Mouse (Mus musculus) mouse embryonic stem cell (cell line): ENCODE results near the gene Ablim1.

Experiments
- in situ Hi-C, 2 experiments: fragments of 300-500 bp; cut with MboI; formaldehyde crosslinking; loops; 1 replicate in 1 of 2; 3 replicates in 1 of 2; pipeline ENCODE4 v1.14.3; 2019 to 2020; ENCODE audit warnings: low sequenced_read_pairs in 2 of 2, low pct_unique_long_range_greater_than_20kb in 1 of 2, mixed read lengths in 1 of 2; ENCODE audit not compliant: unreplicated experiment in 1 of 2

Gene Ablim1

DNA sequence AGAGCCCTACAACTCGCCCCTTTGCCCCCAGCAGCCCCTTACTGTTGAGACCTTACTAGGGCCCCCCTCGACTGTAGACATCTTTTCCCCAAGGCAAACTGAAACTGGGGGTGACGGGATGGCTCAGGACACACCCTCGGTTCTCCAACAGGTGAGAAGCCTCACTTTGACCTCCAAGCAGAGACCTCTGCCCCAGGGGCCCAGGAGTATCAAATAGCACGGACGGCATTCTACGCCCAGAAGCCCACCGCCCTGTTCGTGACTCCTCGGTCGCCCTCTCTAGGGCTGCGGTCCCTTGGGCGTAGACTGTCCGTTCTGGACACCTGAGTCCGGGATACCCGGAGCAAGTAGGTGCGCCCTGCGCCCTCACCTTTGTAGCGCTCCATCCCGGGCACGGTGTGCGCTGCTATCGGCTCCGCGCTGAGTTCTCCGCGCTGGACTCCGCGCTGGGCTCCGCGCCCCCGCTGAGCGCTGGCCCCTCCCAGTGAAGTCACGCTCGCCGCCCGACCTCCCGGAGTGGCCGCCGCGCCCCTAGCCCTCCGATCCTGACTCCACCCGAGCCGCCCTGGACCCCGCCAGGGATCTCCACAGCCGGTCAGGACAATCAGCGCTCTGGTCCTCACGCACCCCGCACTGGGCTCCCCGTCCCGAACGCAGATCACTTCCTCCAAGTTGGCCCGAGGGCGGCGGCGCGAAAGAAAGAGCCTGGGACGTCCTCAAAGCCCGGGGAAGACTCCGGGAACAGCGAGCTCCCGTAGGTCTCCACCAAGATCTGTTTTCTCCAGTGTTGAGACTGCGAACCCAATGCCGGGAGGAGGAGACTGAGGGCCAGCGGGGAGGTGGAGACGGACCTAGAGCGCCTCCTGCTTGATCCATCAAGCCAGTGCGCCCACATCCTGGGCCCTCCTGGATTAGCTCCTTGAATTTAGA, 306.7 kb downstream of the Ablim1 start, which contains the start of gene Afap1l2:
Afap1l2 (minus strand) TSS at position 448 of the 930 bp plus-strand sequence.
- in situ Hi-C loops = no loop called here

DNA sequence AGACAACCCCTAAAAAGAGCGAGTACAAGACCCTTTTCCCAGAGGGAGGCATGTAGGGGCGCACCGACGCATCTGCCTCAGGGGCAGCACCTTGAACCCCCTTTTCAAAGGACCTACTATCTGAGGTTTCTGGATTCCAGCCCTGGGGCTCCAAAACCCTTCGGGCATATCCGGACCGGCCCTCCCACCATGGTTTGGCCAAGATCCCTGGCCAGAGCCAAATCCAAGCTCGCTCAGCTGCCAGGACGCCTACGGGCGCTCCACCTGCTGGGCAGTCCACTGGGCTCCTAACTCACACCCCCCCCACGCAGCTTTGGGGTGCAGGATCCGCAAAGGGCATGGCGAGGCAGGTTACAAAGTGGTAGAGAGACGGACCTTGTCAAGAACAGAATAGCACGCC, 307.4 kb downstream of the Ablim1 start:
- in situ Hi-C loops = no loop called here

DNA sequence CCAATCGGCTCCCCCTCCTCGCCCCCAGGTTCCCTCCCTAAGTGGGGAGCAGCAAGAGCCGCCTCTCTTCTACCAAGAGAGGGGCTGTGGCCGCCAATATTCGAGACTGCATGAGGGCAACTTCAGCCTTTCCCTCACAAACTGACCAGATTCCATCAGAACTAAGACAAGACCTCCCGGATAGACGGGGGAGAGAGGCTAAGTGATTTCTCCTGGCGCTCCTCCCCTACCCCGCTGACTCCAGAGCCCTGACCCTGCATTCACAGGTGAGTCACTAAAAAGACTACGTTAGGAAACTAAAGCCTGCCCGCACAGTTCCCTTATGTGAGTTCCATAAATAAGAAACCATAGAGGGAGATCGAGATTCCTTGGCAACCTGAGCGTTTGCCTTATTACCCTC, 307.9 kb downstream of the Ablim1 start:
- in situ Hi-C loops = no loop called here

GRCm38 (mm10) chr19:57005062-57005461, 309.7 kb downstream of the Ablim1 start:
- in situ Hi-C loops = no loop called here

DNA sequence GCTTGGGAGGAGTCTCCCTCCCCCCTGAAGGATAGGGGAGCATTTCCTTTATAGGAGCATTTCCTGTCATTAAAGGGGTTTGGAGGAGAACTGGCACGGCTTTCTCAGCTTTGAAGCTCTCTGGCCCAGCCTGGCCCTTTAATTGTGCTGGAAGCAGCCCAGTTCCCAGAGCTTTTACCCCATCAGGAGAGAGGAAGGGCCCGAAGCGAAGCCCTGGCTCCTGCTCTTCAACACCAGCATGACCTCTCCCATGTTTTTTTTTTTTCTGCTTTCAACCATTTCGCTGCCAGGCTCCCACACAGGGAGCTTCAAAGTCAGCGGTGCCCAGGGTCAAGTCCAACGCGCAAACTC, 311.3 kb downstream of the Ablim1 start:
- in situ Hi-C loops = no loop called here

DNA sequence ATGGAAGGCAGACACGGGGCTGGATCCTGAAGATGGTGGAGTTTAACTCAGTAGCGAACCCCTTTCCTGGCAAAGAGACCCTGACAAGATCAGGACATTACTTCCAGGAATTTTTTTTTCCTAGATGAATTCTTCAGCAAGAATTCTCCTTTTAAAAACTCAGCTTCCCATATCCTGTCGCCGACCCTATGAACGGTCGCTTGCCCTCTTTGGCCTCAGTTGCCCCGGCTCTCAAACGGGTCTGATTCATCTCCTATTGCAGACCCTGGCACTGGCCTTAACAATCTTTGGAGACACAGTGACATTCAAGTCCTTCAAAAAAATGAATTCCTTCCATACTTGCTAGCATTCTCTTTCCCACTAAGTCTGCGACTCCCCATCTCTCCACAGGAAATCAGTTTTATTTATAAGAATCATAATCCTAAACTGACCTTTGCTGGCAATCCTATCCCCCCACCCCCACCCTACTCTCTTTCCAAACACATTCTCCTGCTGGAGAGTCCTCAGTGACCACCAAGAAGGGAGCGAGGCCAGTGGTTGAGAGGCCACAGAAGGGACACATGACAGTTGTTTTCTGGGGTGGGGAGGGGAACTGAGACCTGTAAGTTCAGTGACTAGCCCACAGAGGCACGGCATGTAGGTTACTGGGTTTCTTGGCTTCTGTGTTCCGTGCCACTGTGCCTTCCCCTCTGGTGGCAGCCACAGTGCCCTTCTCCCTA, 311.8 kb downstream of the Ablim1 start:
- in situ Hi-C loops = no loop called here

DNA sequence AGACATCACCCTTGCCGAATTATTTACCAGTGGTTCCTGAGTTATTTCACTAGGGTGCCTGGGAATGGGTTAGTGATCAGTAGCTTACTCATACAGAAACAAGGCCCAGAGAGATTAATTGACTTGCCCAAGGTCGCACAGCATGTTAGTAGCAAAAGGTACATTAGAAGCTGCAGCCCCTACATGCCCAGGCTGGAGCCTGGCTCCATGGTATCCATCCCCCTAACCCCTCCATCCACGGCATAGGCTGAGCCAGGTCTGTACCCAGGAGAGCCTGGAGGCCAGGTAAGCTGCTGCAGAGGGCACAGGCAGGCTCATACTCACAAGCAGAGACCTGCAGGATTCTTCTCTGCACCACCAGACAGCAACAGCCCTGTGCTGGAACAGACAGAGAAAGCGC, 312.8 kb downstream of the Ablim1 start:
- in situ Hi-C loops = no loop called here

GRCm38 (mm10) chr19:57000592-57000991, 314.1 kb downstream of the Ablim1 start:
- in situ Hi-C loops = no loop called here

DNA sequence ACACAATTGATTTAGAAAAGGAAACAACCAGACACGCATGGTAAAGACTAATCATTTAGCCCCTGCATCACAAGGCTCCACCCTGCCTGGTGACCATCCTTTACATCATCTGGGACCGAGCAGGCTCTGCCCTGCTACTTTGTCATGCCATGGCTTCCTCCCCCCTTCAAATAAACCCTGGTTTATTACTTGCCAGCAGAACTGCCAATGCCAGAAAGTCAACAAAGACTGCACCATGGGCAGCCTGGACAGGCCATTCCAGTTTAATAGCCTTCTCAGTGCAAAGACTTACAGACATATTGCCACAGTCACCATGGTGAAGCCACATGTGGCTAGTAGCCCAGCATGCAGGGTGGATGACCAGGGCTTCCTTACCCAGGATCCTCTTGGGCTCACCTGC, 314.9 kb downstream of the Ablim1 start:
- in situ Hi-C loops = no loop called here

- in situ Hi-C loops = no loop called here
Observed at GRCm38 (mm10) chr19:56998910-56999309, 315.8 kb downstream of the Ablim1 start.

- in situ Hi-C loops = no loop called here
Observed at GRCm38 (mm10) chr19:56998331-56998730, 316.4 kb downstream of the Ablim1 start.

DNA sequence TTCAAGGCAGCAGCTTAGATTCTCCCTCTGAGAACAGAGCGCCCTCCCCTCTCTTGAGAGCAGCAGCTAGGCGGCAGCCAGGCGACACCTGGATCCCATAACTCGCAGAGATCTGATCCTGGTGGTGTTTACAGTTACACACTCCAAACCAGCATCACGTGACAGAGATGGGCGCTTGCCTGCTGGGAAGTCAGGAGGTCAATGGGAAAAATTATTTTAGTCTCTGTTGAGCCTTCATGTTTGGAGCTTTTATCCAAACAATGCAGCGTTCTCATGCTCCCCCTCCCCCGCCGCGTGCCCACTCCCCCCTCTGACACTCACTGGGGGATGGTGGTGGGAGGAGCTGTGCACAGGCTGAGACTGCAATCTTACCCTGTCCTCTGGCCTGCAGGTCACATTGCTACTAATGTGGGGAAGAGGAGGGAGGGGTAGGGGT, 317.5 kb downstream of the Ablim1 start:
- in situ Hi-C loops = no loop called here

GRCm38 (mm10) chr19:56995441-56995840, 319.3 kb downstream of the Ablim1 start:
- in situ Hi-C loops = no loop called here

DNA sequence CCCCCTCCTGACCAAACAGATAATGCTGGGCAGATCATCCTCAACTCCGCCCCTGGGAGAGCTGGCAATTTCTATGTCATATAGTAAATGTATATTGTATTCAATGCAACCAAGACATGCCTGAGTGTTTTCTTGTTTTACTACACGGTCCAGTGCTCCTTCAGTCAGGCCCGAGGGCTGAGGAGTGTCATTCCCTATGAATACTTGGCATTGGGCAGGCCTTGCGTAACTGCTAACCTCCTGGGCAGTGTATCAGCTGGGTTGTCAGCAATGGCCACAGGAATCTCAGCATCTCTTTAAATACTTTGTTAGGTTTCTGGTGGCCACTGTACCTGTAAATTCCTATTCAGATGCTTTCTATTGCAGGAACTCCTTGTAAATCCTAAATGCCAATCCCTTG, 320.1 kb downstream of the Ablim1 start:
- in situ Hi-C loops = no loop called here

DNA sequence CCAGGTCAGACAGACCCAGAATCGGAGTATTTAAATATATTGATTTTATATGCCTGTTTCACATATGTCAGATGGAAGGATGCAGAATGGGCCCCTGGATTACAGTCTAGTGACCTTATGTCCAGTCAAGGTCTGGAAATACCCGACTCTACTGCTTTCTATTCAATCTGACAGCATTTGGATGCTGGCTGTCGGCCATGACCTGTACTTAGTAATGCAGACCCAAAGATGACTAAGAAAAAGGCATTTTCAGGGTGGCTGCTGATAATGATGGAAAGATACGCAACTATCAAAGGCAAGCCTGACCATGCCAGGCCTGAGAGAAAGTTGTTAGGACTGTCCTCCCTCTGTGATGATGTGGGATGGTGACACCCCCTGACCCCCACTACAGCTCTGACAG, 321.0 kb downstream of the Ablim1 start:
- in situ Hi-C loops = no loop called here

DNA sequence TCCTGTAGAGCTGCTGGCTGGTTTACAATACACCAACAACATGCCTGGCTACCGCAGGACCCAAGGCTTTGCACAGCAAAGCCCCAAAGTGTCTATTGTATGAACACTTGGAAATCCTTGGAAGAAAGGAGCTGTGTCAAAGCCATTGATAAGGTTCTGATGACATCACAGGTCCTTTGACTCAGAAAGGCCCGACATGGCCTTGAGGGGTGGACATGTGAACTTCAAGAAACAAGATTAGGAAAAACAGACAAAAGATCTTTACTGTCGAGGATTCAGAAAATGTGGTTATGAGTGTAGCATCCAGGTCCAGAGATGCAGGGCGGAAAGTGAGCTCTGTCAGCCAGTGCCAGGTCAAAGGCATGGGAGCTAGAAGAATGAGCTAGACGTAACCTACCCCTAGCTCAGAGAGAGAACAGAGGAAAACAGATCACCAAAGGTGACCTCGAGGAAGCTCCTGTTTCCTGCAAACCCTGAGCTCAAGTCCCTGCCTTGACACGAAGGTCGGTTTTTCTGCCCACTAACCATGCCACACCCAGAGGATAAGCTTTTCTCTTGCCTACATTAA, 321.7 kb downstream of the Ablim1 start:
- in situ Hi-C loops = no loop called here

DNA sequence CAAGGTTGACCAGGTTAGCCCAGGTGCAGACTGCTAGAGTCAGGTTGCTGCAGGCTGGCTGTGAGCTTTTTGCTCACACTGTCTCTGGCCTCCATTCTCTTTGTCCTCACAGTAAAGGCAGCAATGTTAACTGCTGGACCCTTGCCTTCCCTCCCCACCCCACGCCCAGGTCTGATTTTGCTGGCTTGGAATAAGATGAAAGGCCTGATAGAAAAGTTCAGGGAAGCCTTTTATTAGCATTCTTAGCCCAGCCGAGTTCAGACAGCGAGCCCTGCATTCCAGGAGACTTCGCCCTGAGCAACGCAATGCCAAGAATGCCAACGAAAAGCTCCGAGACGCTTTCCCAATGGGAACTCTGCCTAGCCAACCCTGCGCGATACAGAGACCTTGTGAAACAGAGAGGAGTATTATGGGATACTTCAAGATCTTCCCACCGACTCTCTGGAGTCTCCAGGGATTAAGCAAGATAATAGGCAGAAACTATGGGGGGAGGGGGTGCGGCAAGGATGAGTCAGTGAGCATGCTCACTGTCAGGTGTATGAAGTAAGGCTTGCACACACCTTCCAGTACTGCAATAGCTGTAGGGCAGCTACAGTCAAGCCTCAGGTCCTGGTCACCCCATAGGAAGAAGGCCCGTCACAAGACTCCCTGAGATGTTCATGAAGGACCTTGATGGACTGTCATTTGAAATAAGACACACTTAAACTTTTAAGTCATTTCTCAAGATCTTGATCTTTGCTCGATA, 324.2 kb downstream of the Ablim1 start:
- in situ Hi-C loops = no loop called here

- in situ Hi-C loops = no loop called here
Observed at GRCm38 (mm10) chr19:56989171-56989570, 325.5 kb downstream of the Ablim1 start.

- in situ Hi-C loops = no loop called here
Observed at GRCm38 (mm10) chr19:56984229-56984628, 330.5 kb downstream of the Ablim1 start.
